Mouse (Mus musculus): Measurements from ENCODE around the gene Mfsd12. TPM values are rescaled to one million over a fixed set of nuclear protein-coding genes. Genes with fewer than 3 reads are reported as not detected.
A peak's percentile ranks its signal among the peaks of the same experiment; 100 is the strongest.

The Mfsd12 gene
- polyA plus RNA-seq, 1 experiment from 2014 or later = 12.9 TPM

DNA sequence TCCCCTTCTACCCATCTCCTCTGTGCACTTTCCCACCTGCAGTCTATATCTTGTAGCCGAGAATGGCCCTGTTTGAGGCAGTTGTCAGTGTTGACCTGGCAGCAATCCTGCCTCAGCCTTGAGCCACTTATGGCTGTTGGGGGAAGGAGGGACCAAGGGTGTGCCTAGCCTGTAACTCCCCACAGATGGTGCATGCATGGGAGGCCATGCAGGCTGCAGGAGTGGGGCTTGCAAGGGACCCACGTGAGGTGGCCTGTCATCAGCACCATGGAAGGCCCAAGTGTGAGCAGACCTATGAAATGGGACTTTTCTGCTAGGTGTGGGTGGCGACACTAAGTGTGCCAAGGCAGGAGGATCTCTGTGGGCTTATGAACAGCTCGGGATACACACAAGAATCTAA is 7.8 kb downstream of the Mfsd12 start:
- DNase-seq (ENCODE audit: low spot score) = no peak
- Histone ChIP-seq H3K27me3 (ENCODE audit: insufficient read depth, poor library complexity, severe bottlenecking) (peaks cover 44% of the 10 kb centered on the region), H3K27ac (peak overlapping the region; percentile 70), H3K9me3 (no peaks in the 10 kb centered on the region), H3K4me1 (replicated peaks) (peaks cover 85% of the 10 kb centered on the region), H3K4me3 (peak overlapping the region; percentile 49), H3K36me3 (peaks cover 67% of the 10 kb centered on the region)
- WGBS = 40% methylated on average over 4 of the region's 4 CpGs

DNA sequence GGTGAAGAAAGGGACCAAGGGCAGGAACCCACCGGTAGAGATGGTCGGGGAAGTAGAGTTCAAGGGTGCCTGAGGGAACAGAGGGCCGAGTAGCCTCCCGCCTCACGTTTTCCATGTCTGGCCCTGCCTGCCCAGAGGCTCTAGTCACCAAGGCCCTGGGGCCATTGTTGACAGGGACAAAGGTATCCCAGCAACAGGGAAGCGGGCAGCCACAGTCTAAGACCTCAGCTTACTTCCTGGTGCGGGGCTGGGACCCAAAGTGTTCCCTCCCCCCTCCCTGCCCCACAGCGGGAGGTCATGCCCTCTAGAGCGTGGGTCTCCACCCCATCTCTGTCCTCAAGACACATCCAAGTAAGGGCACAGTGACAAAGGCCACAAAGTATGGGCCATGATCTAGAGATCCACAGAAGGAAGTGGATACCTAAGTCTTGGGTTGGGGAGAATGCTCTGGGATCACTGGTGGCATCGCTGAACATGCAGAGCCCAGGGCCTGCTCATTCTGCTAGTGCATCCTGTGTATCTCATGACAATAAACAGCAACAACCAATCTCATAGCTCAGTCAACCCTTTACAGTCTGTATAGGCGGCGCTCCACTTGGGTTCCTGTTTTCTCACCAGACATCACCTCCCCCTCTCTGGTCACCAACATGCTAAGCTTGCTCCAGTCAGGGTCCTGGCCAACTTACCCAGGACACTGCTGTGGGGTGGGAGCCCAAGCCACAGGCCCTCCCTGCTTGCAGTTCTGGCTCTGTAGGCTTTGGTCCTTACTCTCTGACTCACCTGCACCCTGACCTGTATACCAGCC is 8.6 kb downstream of the Mfsd12 start, which contains the start of gene 4930404N11Rik:
Gene 4930404N11Rik, minus strand, starts transcription at position 145 of the 805 bp plus-strand sequence.
- H3K4me3 ChIP-seq = peak within 1 kb of the TSS; percentile 49
- H3K27ac ChIP-seq = peak within 1 kb of the TSS; percentile 70
- peaks cover 44% of the 10 kb centered on the region for H3K27me3 ChIP-seq (ENCODE audit: insufficient read depth, poor library complexity, severe bottlenecking)
- DNase-seq (ENCODE audit: low spot score) = peak; percentile 78
- no peaks in the 10 kb centered on the region for H3K9me3 ChIP-seq
- 15% methylated on average over 12 of the region's 12 CpGs for whole genome bisulfite sequencing
- H3K36me3 ChIP-seq = peaks cover 71% of the 10 kb centered on the region
- peaks cover 77% of the 10 kb centered on the region for H3K4me1 ChIP-seq (replicated peaks)

GRCm38 (mm10) chr10:81366477-81367206 is 9.4 kb downstream of the Mfsd12 start:
- H3K4me1 ChIP-seq (replicated peaks) = peaks cover 70% of the 10 kb centered on the region
- peak overlapping the region; percentile 70 for H3K27ac ChIP-seq

GRCm38 (mm10) chr10:81367207-81367495 is 9.9 kb downstream of the Mfsd12 start:
- Histone ChIP-seq H3K27ac (no peak overlapping the region), H3K4me3 (no peak overlapping the region), H3K27me3 (ENCODE audit: insufficient read depth, poor library complexity, severe bottlenecking) (peaks cover 33% of the 10 kb centered on the region), H3K4me1 (replicated peaks) (peaks cover 68% of the 10 kb centered on the region), H3K36me3 (peaks cover 72% of the 10 kb centered on the region), H3K9me3 (no peaks in the 10 kb centered on the region)
- DNase-seq (ENCODE audit: low spot score) = no peak
- 82% methylated on average over 6 of the region's 6 CpGs for WGBS

More at GRCm38 (mm10) chr10:81366477-81367206, 9.4 kb downstream of the Mfsd12 start:
- 79% methylated on average over 6 of the region's 6 CpGs for WGBS
- Histone ChIP-seq H3K9me3 (no peaks in the 10 kb centered on the region), H3K36me3 (peaks cover 72% of the 10 kb centered on the region), H3K4me3 (no peak overlapping the region), H3K27me3 (ENCODE audit: insufficient read depth, poor library complexity, severe bottlenecking) (peaks cover 38% of the 10 kb centered on the region)
- DNase-seq (ENCODE audit: low spot score) = no peak

DNA sequence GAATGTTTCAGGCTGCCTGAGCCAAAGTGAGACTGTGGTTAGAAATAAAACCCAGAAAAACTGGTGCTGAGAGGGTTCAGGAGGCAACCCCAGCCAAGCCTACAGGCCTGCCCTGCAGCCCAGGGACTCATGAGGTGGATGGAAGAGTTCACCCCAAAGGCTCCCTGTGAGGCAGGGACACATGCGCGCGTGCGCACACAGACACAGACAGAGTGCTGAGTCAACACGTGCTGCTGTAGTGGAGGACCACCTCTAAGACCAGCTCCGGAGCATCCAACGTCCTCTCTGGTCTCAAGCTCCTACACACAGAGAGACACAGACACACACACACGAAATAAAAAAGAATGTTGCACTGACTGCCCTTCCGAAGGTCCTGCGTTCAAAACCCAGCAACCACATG is 18.0 kb downstream of the Mfsd12 start:
- H3K27me3 ChIP-seq (ENCODE audit: insufficient read depth, poor library complexity, severe bottlenecking) = no peaks in the 10 kb centered on the region
- H3K27ac ChIP-seq = no peak overlapping the region
- H3K9me3 ChIP-seq = no peaks in the 10 kb centered on the region
- H3K4me3 ChIP-seq = 0 out of 2 replicates have a peak overlapping the region, but pooled peaks have one; percentile 3
- 97% methylated on average over 10 of the region's 10 CpGs for WGBS
- DNase-seq (ENCODE audit: low spot score) = no peak
- H3K4me1 ChIP-seq (replicated peaks) = peaks cover 36% of the 10 kb centered on the region
- H3K36me3 ChIP-seq = peaks cover 63% of the 10 kb centered on the region

- peak overlapping the region; percentile 94 for H3K4me3 ChIP-seq
- no peak for DNase-seq (ENCODE audit: low spot score)
- peak overlapping the region; percentile 98 for H3K27ac ChIP-seq
- H3K4me1 ChIP-seq (replicated peaks) = peaks cover 36% of the 10 kb centered on the region
- H3K9me3 ChIP-seq = no peaks in the 10 kb centered on the region
- no peaks in the 10 kb centered on the region for H3K27me3 ChIP-seq (ENCODE audit: insufficient read depth, poor library complexity, severe bottlenecking)
- peaks cover 48% of the 10 kb centered on the region for H3K36me3 ChIP-seq
- WGBS = 42% methylated on average over 6 of the region's 6 CpGs
Measured at GRCm38 (mm10) chr10:81376561-81377361, 19.5 kb downstream of the Mfsd12 start.

DNA sequence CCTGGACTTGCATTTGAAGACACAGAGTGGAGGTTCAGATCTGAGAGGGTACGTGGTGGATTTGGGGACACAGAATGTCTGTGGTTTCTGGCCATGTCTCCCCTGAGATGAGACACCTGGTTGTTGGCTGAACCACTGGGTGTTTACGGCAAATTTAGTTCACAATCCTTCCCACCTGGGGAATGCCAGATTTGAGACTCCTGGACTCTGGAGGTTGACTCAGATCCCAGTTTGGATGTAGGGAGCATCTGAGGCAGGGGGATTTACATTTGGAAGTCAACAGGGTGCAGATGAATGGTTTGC is 20.0 kb downstream of the Mfsd12 start:
- no peaks in the 10 kb centered on the region for H3K9me3 ChIP-seq
- H3K4me3 ChIP-seq = peak overlapping the region; percentile 94
- DNase-seq (ENCODE audit: low spot score) = no peak
- peak overlapping the region; percentile 98 for H3K27ac ChIP-seq
- 65% methylated on average over 2 of the region's 2 CpGs for WGBS
- peaks cover 43% of the 10 kb centered on the region for H3K36me3 ChIP-seq
- H3K27me3 ChIP-seq (ENCODE audit: insufficient read depth, poor library complexity, severe bottlenecking) = no peaks in the 10 kb centered on the region
- H3K4me1 ChIP-seq (replicated peaks) = peaks cover 32% of the 10 kb centered on the region

DNA sequence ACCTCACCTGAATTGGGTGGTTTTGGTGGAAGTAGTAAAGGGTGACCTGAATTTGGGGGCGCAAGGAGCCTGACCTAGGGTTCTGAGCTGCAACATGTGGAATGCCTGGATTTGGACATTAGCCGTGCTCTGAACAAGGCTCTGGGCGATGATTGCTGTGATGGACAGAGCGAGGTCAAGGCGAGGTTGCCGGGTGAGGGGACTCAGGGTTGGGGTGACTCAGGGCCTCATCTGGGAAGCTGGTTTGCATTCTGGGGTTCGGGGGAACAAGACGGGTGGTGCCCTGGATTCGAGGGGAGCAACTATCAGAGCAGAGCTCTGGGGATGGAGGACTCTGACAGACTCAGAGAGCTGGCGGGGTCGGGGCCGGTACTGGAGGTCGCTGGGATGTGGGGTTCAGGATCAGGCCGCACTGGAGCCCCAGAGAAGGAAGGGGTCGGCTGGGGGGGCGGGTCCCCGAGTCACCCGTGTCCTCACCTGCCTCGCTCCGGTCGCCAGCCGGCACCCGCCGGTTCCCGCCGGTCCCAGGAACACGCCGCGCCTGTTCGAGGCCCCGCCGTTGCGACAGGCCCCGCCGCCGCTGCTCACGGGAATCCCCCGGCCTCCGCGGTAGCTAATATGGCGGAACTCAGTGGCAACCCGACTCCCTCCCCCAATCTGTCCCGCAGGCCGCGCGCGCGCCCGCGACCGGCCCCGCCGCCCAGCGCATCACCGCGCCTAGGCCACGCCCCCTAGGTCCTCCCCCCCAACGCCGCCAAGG is 20.7 kb downstream of the Mfsd12 start, which contains the start of gene Fzr1:
Gene Fzr1, minus strand, starts transcription at position 724 of the 760 bp plus-strand sequence.
- Histone ChIP-seq H3K9me3 (no peaks in the 10 kb centered on the region), H3K4me1 (replicated peaks) (peaks cover 32% of the 10 kb centered on the region), H3K36me3 (peaks cover 36% of the 10 kb centered on the region), H3K27ac (peak within 1 kb of the TSS; percentile 98), H3K27me3 (ENCODE audit: insufficient read depth, poor library complexity, severe bottlenecking) (no peaks in the 10 kb centered on the region), H3K4me3 (peak within 1 kb of the TSS; percentile 94)
- DNase-seq (ENCODE audit: low spot score) = peak; percentile 21
- WGBS = 1% methylated on average over 59 of the region's 59 CpGs

GRCm38 (mm10) chr10:81378553-81379182 is 21.4 kb downstream of the Mfsd12 start:
- H3K4me1 ChIP-seq (replicated peaks) = peaks cover 32% of the 10 kb centered on the region
- peak; percentile 100 for DNase-seq (ENCODE audit: low spot score)
- peak overlapping the region; percentile 94 for H3K4me3 ChIP-seq
- no peaks in the 10 kb centered on the region for H3K9me3 ChIP-seq
- peaks cover 29% of the 10 kb centered on the region for H3K36me3 ChIP-seq
- H3K27ac ChIP-seq = peak overlapping the region; percentile 98
- under 1% methylated on average over 46 of the region's 46 CpGs for WGBS
- H3K27me3 ChIP-seq (ENCODE audit: insufficient read depth, poor library complexity, severe bottlenecking) = no peaks in the 10 kb centered on the region

DNA sequence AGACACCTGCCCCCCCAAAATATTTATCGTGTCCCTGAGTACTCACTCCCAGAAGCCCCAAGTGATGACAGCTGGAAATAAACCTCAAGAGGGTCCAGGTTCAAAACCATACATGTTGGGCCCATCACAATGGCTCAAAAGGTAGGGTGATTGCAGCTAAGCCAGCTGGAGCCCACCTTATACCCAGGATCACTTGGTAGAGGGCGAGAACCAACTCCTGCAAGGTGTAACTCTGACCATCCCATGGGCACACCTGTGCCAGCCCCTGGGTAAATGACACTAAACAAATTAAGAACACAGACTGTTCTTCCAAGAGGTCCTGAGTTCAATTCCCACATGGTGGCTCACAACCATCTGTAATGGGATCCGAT is 21.9 kb downstream of the Mfsd12 start:
- Histone ChIP-seq H3K4me1 (replicated peaks) (peaks cover 32% of the 10 kb centered on the region), H3K9me3 (no peaks in the 10 kb centered on the region), H3K27ac (peak overlapping the region; percentile 98), H3K36me3 (peaks cover 24% of the 10 kb centered on the region), H3K4me3 (peak overlapping the region; percentile 94), H3K27me3 (ENCODE audit: insufficient read depth, poor library complexity, severe bottlenecking) (no peaks in the 10 kb centered on the region)
- DNase-seq (ENCODE audit: low spot score) = no peak
- WGBS = 61% methylated on average over 3 of the region's 3 CpGs

DNA sequence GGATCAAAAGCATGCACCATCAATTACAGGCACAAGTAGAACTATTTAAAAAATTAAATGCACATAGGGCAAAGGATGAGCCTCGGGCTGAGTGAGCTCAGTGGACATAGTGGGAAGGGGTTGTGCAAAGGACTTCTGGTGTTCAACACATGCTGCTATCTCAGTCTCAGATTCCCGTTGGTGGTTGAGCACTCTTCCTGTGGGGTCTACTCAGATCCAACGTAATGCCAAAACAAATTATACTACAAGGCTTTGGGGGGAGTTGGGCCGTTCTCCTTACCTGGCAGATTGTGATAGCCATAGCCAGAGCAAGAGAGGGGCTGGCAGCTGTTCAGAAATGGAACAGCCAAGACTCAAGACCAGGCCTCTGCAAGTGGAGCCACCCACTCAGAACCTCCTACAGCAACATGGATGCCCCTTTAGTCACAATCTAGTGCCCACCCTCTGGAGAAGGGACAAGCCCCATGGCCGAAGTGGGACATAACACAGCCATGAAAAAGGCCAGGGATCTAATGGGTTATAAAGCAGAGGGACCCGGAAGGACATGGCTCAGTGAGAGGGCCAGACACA is 22.6 kb downstream of the Mfsd12 start:
- Histone ChIP-seq H3K27me3 (ENCODE audit: insufficient read depth, poor library complexity, severe bottlenecking) (no peaks in the 10 kb centered on the region), H3K4me1 (replicated peaks) (peaks cover 35% of the 10 kb centered on the region), H3K27ac (peak overlapping the region; percentile 64), H3K9me3 (no peaks in the 10 kb centered on the region), H3K36me3 (peaks cover 17% of the 10 kb centered on the region), H3K4me3 (0 out of 2 replicates have a peak overlapping the region, but pooled peaks have one; percentile 6)
- 94% methylated on average over 6 of the region's 6 CpGs for WGBS
- no peak for DNase-seq (ENCODE audit: low spot score)
